Mouse (Mus musculus) cortical plate, adult 2 months (tissue): ENCODE measurements around the gene Pemt. TPM values are rescaled to one million over a fixed set of nuclear protein-coding genes. Genes with fewer than 3 reads are reported as not detected.

Source experiments
- H3K27ac ChIP-seq: fragments of 200-500 bp; 2 replicates; pipeline ENCODE4 v1.5.1; 2012; ENCODE audit warnings: low read length, control low read depth, inconsistent platforms; ENCODE audit not compliant: insufficient read depth
- H3K4me1 ChIP-seq: fragments of 200-500 bp; 2 replicates; pipeline ENCODE4 v1.6.1; 2011; ENCODE audit warnings: low read length; ENCODE audit not compliant: control insufficient read depth, insufficient read depth
- H3K4me3 ChIP-seq: fragments of 200-500 bp; 2 replicates; pipeline ENCODE4 v1.5.1; 2011; ENCODE audit warnings: mild to moderate bottlenecking, low read length, control low read depth; ENCODE audit not compliant: insufficient read depth
- CTCF ChIP-seq: fragments of 200-500 bp; IDR thresholded peaks from 2 replicates; pipeline ENCODE4 v1.5.1; 2011; ENCODE audit warnings: mild to moderate bottlenecking, control low read depth, low read length; ENCODE audit not compliant: insufficient read depth; ENCODE audit errors: extremely low read depth
- POLR2A ChIP-seq: fragments of 200-500 bp; IDR thresholded peaks from 2 replicates; pipeline ENCODE4 v1.6.1; 2011; ENCODE audit warnings: mild to moderate bottlenecking, low read length, control low read depth; ENCODE audit not compliant: insufficient read depth; ENCODE audit errors: extremely low read depth
- polyA plus RNA-seq: library from polyadenylated mRNA; depleted of rRNA; stranded (reverse); fragments of >200 nt; gene quantifications from 2 replicates; pipeline ENCODE4 v1.2.3, GENCODE M21; 2012; rRNA removed

Pemt gene
- 7.1 TPM in 2 replicates for polyA plus RNA-seq

DNA sequence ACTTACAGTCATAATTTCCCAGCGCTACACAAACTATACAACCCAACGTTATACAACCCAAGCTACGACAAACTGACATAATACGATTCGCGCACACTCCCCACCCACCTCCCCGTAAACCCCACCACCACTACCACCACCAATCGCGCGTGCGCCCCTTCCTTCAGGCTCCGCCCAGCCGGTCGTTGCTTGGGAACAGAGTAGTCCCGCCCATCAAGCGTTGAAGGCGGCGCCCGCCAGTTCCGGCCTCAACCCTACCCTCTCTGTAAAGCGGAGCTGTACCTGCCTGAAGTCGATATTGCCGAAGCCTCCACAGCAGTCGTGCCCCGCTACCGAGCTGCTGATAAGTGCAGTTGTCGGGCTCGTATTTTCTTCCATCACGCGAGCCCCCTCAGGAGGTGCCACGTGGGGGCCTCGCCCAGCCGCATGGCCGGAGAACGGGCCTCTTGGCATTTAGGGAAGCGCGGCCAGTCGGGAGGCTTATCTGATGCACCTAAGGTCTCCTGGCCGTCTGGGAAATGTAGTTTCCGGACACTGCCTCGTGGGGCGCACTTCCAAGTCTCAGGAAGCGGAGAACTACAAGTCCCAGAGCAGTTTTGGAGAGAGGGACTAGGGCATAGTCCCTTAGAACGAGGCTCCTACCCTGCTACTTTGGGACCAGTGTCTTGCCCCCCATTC, at the start of gene Pemt:
TSS of gene Pemt (minus strand) at position 432 of the 678 bp plus-strand sequence.
- Histone ChIP-seq H3K4me3 (peak within 1 kb of the TSS; percentile 52), H3K27ac (no peak within 1 kb of the TSS; the same call in 1 of the 2 replicates), H3K4me1 (0 out of 2 replicates have a peak, but pooled peaks cover 2% of the 10 kb centered on the region)
- TF ChIP-seq CTCF (peak; percentile 34), POLR2A (peak; percentile 68)

DNA sequence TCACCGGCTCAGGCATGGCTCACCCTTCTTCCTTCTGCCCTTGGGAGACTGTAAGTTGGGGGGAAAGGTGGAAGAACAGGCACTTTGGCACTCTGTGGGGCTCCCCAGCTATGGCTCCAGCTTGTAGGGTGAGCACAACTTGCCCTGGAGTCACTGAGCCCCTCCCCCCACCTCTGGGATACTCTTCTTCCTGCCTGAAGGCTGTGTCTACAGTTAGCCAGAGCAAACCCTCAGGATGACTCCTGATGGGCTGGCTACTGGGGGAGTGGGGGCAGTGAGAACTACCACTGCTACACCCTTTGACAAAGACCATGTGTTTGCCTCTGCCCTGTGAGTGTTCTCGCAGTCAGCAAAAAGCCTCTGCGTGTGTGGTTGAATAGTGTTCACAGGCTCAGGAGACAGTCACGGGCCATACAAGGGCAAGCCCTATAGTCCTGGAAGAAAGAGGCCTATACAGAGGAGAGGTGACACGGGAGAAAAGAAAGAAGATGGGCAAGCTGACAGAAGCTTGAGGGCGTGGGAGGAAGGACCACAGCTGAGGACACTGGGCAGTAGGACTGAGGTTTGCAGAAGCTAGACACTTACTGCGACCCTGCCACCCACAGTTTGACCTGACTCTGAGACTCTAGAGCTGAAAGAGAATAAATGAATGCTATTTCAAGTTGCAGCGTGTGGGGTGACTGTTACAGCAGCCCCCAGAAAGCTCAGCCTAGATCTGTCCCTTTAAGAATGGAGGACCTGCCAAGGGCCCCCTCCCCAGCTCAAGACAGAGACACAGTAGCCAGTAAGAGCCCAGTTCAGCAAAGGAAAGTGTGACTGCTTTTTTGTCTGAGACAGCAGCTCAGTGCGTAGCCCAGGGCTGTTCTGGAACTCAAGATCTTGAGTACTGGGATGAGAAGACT, 48.9 kb upstream of the Pemt start:
- H3K27ac ChIP-seq, result no peak overlapping the region
- H3K4me3 ChIP-seq, result no peak overlapping the region
- TF ChIP-seq POLR2A (no peak), CTCF (no peak)
- no peaks in the 10 kb centered on the region; the same call in 1 of the 2 replicates for H3K4me1 ChIP-seq

GRCm38 (mm10) chr11:60093984-60094587, 47.8 kb upstream of the Pemt start:
- Histone ChIP-seq H3K27ac (no peak overlapping the region), H3K4me1 (no peaks in the 10 kb centered on the region; the same call in 1 of the 2 replicates), H3K4me3 (no peak overlapping the region)
- no peak for TF ChIP-seq POLR2A
- no peak for TF ChIP-seq CTCF

DNA sequence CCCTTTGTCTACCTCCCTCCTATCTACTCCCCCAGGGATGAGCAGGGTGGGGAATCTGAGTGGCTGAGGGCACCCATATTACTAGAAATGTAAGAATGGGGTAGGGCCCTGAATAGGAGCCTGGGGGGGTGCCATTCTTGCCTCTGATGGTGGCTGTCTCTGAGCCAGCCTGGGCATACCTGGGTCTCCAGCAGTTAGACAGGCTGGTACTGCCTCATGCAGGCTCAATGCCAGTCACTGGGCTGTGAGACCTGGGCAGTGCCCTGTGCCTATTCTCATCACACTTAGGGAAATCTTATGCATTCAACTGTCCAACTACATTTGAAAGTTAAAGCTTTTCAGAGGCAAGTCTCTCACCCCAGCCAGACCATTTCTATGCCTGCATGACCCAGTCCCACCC, 46.9 kb upstream of the Pemt start:
- TF ChIP-seq POLR2A, result no peak
- TF ChIP-seq CTCF, result no peak
- H3K27ac ChIP-seq, result no peak overlapping the region
- H3K4me1 ChIP-seq, result no peaks in the 10 kb centered on the region; the same call in 1 of the 2 replicates
- H3K4me3 ChIP-seq, result no peak overlapping the region

DNA sequence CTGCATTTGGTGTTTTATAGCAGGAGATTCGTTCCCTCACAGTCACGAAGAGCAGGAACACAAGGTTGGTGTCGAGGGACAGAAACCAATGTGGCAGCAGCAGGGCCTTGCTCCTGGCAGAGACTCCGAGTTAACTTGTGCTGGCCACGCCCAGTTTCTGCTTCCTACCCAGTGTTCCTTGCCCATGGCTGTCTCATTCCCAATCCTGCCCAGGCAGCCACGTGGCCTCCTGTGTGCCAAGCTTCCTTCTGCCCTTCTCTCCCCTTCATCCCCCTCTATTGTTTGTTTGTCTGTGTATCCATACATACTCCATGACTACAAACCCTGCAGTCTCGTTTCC, 45.1 kb upstream of the Pemt start:
- no peaks in the 10 kb centered on the region; the same call in 1 of the 2 replicates for H3K4me1 ChIP-seq
- no peak overlapping the region for H3K27ac ChIP-seq
- H3K4me3 ChIP-seq, result no peak overlapping the region
- TF ChIP-seq POLR2A, result no peak
- no peak for TF ChIP-seq CTCF

- Histone ChIP-seq H3K27ac (no peak overlapping the region), H3K4me1 (no peaks in the 10 kb centered on the region; the same call in 1 of the 2 replicates), H3K4me3 (no peak overlapping the region)
- no peak for TF ChIP-seq CTCF
- TF ChIP-seq POLR2A, result no peak
Observed at GRCm38 (mm10) chr11:60090696-60091421, 44.6 kb upstream of the Pemt start.

- no peaks in the 10 kb centered on the region; the same call in 1 of the 2 replicates for H3K4me1 ChIP-seq
- H3K27ac ChIP-seq, result no peak overlapping the region
- no peak overlapping the region for H3K4me3 ChIP-seq
- TF ChIP-seq CTCF (peak; percentile 37; the same call in 1 of the 2 replicates), POLR2A (no peak)
Observed at GRCm38 (mm10) chr11:60088947-60089346, 42.7 kb upstream of the Pemt start.

DNA sequence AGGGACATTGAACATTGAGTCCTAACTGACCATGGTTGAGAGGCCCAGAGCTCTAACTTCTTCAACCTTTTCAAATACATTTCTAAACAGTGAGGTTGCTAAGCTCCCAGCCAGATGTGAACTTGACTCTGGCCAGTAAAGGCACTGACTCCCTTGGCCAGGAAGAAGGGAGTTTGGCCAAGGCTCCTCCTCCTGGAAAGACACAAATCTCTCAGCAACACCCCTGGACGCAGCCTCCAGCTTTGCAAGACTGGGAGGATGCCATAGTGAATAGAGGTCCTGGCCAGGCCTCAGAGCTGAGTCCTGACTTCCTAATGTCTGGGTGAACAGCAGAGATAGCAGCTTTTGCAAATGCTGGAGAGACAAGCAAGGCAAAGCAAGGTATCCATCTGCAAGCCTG, 40.4 kb upstream of the Pemt start:
- Histone ChIP-seq H3K4me3 (no peak overlapping the region), H3K4me1 (no peaks in the 10 kb centered on the region; the same call in 1 of the 2 replicates), H3K27ac (no peak overlapping the region)
- TF ChIP-seq CTCF, result no peak
- no peak for TF ChIP-seq POLR2A

DNA sequence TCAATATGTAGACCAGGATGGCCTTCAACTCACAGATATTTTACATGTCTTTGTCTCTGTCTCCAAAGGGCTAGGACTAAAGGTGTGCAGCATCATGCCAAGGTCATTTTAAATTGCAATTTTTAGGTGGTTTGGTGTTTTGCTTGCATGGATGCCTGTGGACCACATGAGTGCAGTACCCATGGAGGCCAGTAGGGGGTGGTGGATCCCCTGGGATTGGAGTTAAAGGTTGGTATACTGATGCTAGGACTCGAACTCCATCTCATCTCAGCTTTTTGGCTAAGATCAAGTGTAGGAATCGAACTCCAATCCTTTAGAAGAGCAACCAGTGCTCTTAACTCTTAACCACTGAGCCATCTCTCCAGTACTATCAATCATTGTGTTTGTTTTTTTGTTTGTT, 38.3 kb upstream of the Pemt start:
- Histone ChIP-seq H3K27ac (no peak overlapping the region), H3K4me1 (no peaks in the 10 kb centered on the region), H3K4me3 (no peak overlapping the region)
- no peak for TF ChIP-seq POLR2A
- peak; percentile 54 for TF ChIP-seq CTCF
